ENCODE assay signal across 26 mouse cellular contexts in the genomic region with DNA sequence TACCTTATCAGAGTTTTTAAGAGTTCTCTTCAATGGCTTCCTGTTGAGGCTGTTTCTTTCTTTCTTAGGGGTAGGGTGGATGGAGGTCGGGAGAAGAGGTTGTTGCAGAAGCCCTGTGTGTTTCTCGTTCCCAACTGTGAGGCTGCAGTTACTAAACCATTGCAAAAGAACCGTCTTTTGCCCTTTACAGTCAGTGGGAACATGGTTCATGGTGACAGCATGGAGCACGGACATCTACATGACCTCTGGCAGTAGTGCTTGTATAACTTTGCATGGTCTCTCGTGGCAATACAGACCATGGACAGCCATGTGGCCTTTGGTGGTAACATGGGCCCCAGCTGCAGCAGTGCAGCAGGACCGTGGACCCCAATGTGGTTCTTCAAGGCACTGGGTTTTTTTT. TPM values are rescaled to one million over a fixed set of nuclear protein-coding genes. Genes with fewer than 3 reads are reported as not detected.
"Had no signal": no experiment of that assay in that cellular context is flagged by ENCODE, and none has a peak within 500 bp of the region (broad histone marks: within the 10 kb centered on the region; RNA-seq: fewer than 3 reads in every experiment).

No protein-coding gene starts in this region.

- H3K27ac ChIP-seq: midbrain, embryonic 10.5 days; midbrain, embryonic 12.5 days; neural tube, embryonic 13.5 days; neural tube, embryonic 15.5 days had no signal

- DNase-seq: lung, embryonic 14.5 days; lung, postnatal 10 days; lung, postnatal 4 days; midbrain, embryonic 14.5 days; retina, postnatal 1 day; right cerebral cortex, adult 18-20 months; right cerebral cortex, postnatal 25 days; right cerebral cortex, postnatal 4 days; spleen, adult 18-20 months; thymus, adult 18-20 months; thymus, postnatal 14 days; thymus, postnatal 36 days had no signal

- H3K9ac ChIP-seq: lung, embryonic 14.5 days; midbrain, embryonic 12.5 days; neural tube, embryonic 13.5 days; neural tube, embryonic 15.5 days had no signal

- H3K4me1 ChIP-seq: midbrain, embryonic 12.5 days; neural tube, embryonic 13.5 days; neural tube, embryonic 15.5 days had no signal

- H3K27me3 ChIP-seq: neural tube, embryonic 13.5 days; neural tube, embryonic 15.5 days had no signal

- H3K4me3 ChIP-seq: midbrain, embryonic 10.5 days; midbrain, embryonic 12.5 days; myocyte; neural tube, embryonic 13.5 days; neural tube, embryonic 15.5 days had no signal

- H3K36me3 ChIP-seq: midbrain, embryonic 10.5 days; midbrain, embryonic 12.5 days; neural tube, embryonic 13.5 days; neural tube, embryonic 15.5 days had no signal

RNA-seq across cellular contexts. Expression of gene Gm20532, which starts 30.9 kb away (rescaled TPM):
- total RNA-seq: megakaryocyte, adult 5-6 weeks; megakaryocyte-erythroid progenitor cell, adult 5-6 weeks had no signal
- polyA plus RNA-seq: lung, embryonic 14.5 days; lung, embryonic 16.5 days; midbrain, embryonic 10.5 days; midbrain, embryonic 12.5 days; midbrain, embryonic 14.5 days; midbrain, embryonic 16.5 days; myocyte; neural tube, embryonic 11.5 days; neural tube, embryonic 13.5 days; neural tube, embryonic 15.5 days; small intestine, adult 2 months; stomach, embryonic 14.5 days; stomach, embryonic 16.5 days; thymus, postnatal 0 days had no signal

RNA-seq across cellular contexts. Expression of gene Lcn4, which starts 53.8 kb away (rescaled TPM):
- total RNA-seq: megakaryocyte, adult 5-6 weeks; megakaryocyte-erythroid progenitor cell, adult 5-6 weeks had no signal
- polyA plus RNA-seq: lung, embryonic 14.5 days; lung, embryonic 16.5 days; midbrain, embryonic 10.5 days; midbrain, embryonic 12.5 days; midbrain, embryonic 14.5 days; midbrain, embryonic 16.5 days; myocyte; neural tube, embryonic 11.5 days; neural tube, embryonic 13.5 days; neural tube, embryonic 15.5 days; small intestine, adult 2 months; stomach, embryonic 14.5 days; stomach, embryonic 16.5 days had no signal
